Mouse (Mus musculus): ENCODE data around the gene Foxg1. TPM values are rescaled to one million over a fixed set of nuclear protein-coding genes. Genes with fewer than 3 reads are reported as not detected.

The Foxg1 gene
- total RNA-seq, 2 experiments from 2014 or later = not detected

- intact Hi-C loops (cut with DNase I; ENCODE audit: low total_unique reads) = no loop called here
Observed at GRCm38 (mm10) chr12:49400036-49400852, 17.8 kb downstream of the Foxg1 start.

GRCm38 (mm10) chr12:49400853-49401118, 18.3 kb downstream of the Foxg1 start:
- intact Hi-C loops (cut with DNase I; ENCODE audit: low total_unique reads) = no loop called here
- DNase-seq = no peak

More at GRCm38 (mm10) chr12:49400036-49400852, 17.8 kb downstream of the Foxg1 start:
- DNase-seq = no peak

GRCm38 (mm10) chr12:49401119-49401795, 18.8 kb downstream of the Foxg1 start:
- DNase-seq = peak; percentile 3
- intact Hi-C loops (cut with DNase I; ENCODE audit: low total_unique reads) = no loop called here

- DNase-seq = no peak
- intact Hi-C loops (cut with DNase I; ENCODE audit: low total_unique reads) = no loop called here
Observed at GRCm38 (mm10) chr12:49401796-49402130, 19.3 kb downstream of the Foxg1 start.

- intact Hi-C loops (cut with DNase I; ENCODE audit: low total_unique reads) = no loop called here
- DNase-seq = no peak
Observed at GRCm38 (mm10) chr12:49409833-49410232, 27.4 kb downstream of the Foxg1 start.

GRCm38 (mm10) chr12:49417963-49418362, 35.5 kb downstream of the Foxg1 start:
- intact Hi-C loops (cut with DNase I; ENCODE audit: low total_unique reads) = no loop called here
- DNase-seq = no peak

Other genes starting within 250 kb of the Foxg1 start
- not detected for gene Gm43517, start 2.5 kb downstream of the Foxg1 start, total RNA-seq (2021)